Mouse (Mus musculus): ENCODE measurements around the gene Rasip1. TPM values are rescaled to one million over a fixed set of nuclear protein-coding genes. Genes with fewer than 3 reads are reported as not detected.
"Not testable (repeated sequence)": the region's sequence is repeated elsewhere in the genome, so short reads cannot be mapped to it uniquely, and the experiment has no call there.

Gene Rasip1
- total RNA-seq, 4 experiments from 2014 or later = 17.8 to 27.2 (median 26.2) TPM

GRCm38 (mm10) chr7:45644872-45645590, 17.7 kb downstream of the Rasip1 start:
- DNase-seq (ENCODE audit: low spot score) = no peak

DNA sequence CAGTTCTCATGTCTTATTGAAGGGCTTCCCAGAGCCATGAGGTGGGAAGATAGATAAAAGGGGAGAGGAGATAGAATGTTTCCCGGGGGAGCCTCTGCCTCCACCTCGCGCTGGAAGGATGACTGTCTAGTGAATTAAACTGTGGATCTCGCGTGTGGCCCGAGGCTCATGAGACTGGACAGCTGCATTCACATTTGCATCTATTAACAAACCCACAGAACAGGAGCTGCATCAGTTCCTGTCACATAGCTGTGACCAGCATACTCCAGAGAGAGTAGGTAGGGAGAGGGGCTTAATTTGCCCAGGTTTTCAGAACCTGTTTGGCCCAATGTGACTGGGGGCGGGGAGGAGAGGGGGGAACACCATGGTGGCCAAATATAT, 18.3 kb downstream of the Rasip1 start:
- DNase-seq (ENCODE audit: low spot score) = no peak

DNA sequence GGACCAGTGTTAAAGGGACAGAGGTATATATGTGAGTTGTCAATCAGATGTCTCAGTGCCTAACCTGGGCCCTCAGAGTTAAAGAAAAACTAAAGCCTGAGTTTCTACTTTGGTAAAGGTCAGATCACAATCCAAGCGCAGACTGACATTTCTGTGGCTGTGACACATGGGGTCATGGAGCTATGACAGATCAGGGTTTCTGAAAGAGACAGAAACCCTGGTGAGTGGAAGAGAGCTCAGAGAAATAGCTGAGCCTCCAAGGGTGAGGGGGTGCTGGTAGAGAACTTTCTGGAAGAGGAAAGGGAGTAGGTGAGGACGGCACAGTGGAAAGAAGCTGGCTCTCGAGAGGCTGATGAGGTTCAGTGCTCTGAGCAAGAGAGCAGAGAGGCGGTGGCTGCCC, 19.4 kb downstream of the Rasip1 start:
- no peak for DNase-seq (ENCODE audit: low spot score)

GRCm38 (mm10) chr7:45649351-45649750, 22.1 kb downstream of the Rasip1 start:
- DNase-seq (ENCODE audit: low spot score) = no peak

DNA sequence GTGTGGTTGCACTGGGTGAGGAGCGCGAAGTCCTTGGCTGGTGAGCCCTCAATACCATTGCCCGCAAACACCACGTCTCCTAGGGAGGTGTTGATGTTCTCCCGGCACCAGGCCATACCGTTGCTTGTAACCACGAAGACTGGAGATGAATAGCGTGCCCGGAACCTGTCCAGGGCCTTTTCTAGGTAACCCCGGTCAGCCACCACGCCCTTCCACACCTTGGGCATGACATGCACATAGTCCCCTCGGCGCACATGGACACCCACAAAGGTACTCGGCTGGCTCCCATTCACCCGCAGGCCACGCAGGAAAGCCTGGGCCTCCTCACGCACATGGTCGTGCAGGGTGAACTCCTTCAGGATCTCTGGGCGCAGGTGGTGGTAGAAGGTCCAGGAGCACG, 23.2 kb downstream of the Rasip1 start:
- not testable (repeated sequence) for DNase-seq (ENCODE audit: low spot score)

- DNase-seq (ENCODE audit: low spot score) = no peak
Observed at GRCm38 (mm10) chr7:45654424-45655047, 27.2 kb downstream of the Rasip1 start.

- DNase-seq (ENCODE audit: low spot score) = no peak
Observed at GRCm38 (mm10) chr7:45660746-45661478, 33.6 kb downstream of the Rasip1 start.

DNA sequence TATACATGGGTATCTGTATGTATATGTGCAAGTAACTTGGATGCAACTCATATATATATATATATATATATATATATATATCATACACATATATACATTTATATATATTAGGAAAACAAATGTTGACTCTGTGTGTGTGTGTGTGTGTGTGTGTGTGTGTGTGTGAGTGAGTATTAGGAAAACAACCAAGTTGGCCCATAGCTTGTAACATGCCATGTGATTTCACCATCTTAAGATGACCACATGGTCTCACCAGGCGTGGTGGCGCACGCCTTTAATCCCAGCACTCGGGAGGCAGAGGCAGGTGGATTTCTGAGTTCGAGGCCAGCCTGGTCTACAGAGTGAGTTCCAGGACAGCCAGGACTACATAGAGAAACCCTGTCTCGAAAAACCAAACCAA, 34.4 kb downstream of the Rasip1 start:
- DNase-seq (ENCODE audit: low spot score) = not testable (repeated sequence)

- DNase-seq (ENCODE audit: low spot score) = no peak
Observed at GRCm38 (mm10) chr7:45665303-45666138, 38.2 kb downstream of the Rasip1 start.

DNA sequence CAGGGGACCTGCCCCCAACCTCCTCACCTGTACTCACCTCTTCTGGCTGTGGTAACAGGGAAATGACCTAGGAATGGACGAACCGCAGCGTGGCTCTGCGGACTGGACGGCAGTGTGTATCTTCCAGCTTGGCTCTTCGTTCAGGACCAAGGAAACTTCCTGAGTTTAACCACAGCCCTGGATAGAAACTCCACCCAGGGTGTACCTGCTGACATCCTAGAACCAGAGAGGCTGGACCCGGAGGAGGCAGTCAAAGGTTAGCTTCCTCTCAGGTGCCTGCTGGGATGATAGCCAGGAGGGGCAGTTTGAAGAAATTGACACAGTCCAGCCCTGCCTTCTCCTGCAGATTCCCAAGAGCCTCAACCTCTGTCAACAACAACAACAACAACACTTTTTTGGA, 38.9 kb downstream of the Rasip1 start, which contains the start of gene Fut2:
Fut2 (minus strand) TSS at position 234 of the 400 bp plus-strand sequence.
- DNase-seq (ENCODE audit: low spot score) = no peak

DNA sequence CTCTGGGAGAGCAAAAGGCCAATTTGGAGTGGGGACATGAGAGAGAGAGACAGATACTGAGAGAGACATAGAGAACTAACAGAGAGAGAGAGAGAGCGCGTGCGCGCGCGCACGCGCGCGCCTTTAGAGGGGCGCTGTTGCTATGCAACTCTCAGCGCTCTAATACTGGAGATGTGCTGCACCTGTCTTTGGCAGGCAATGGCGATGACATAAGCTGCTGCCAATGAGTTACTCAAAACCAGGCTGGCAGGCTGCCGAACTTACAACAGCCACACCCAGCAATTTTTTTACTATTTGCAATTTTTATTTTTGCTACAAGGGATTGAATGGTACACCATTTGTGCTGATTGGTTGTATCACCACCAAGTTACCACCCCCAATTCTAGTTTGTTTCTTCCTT, 40.5 kb downstream of the Rasip1 start:
- no peak for DNase-seq (ENCODE audit: low spot score)

DNA sequence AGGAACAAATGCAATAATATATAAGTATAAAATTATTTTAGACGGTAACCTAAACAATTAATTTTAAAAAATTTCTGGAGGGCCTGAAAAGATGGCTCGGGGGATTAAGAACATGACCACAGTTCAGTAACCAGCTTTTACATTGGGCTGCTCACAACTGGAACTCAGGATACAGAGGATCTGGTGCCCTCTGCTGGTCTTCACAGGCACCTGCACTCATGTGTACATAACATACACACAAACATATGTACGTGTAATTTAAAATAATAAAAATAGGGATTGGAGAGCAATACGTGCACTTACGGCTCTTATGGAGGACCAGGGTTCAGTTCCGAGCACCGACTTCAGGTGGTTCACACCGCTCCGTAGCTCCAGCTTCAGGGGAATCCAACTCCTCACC, 41.6 kb downstream of the Rasip1 start:
- DNase-seq (ENCODE audit: low spot score) = no peak

- DNase-seq (ENCODE audit: low spot score) = no peak
Observed at GRCm38 (mm10) chr7:45677627-45678295, 50.5 kb downstream of the Rasip1 start.

GRCm38 (mm10) chr7:45678513-45678912, 51.2 kb downstream of the Rasip1 start:
- no peak for DNase-seq (ENCODE audit: low spot score)

GRCm38 (mm10) chr7:45679966-45680621, 52.8 kb downstream of the Rasip1 start:
- DNase-seq (ENCODE audit: low spot score) = peak; percentile 77

GRCm38 (mm10) chr7:45681046-45681736, 53.9 kb downstream of the Rasip1 start:
- DNase-seq (ENCODE audit: low spot score) = peak; percentile 73

DNA sequence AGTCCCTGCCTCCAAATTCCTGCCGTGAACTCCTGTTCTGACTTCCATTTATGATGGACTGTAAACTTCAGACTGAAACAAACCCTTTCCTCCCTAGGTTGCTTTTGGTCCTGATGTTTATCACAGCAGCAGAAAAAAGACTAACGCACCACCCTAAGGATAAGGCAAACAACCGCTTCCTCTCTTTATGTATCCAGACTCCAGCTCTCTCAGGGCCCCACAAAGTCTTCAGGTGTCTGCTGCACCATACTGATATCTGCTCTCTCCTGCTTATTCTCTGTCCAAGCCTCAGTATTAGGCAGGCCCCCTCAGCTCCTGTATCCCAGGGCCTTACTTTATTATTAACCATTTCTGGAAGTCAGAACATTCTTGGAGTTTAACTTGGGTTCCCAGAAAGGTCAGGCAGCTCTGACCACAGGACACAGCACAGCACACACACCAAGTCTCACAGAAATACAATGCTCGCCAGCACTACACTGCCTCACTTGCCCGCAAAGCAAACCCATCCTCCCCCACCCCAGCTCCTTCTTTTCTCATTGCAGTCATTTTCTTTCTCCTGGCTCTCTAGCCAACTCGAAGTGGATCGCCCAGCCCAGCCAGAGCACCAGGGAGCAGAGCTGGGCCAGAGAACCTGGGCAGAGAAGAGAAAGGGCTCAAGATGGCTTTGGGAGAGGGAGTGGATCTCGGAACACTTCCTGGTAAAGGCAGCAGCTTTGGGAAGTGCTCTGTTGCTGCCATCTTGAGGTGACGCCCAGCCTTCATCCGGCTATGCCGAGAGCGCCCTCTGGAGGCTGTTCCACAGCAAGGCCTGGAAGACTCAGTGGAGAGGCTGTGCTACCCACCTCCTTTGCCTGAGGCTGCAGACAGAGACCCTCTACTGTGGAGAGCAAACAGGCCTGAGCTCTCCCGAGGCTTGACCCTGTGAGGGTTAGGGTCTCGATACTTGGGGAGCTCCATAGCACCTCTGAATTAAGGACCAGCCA, 55.1 kb downstream of the Rasip1 start:
- peak; percentile 82 for DNase-seq (ENCODE audit: low spot score)

GRCm38 (mm10) chr7:45683396-45684050, 56.2 kb downstream of the Rasip1 start, which contains the start of gene Ntn5:
Ntn5 (plus strand) TSS chr7:45684022.
- no peak for DNase-seq (ENCODE audit: low spot score)
